Mouse (Mus musculus) megakaryocyte, embryonic 14.5 days (primary cell): Measurements from ENCODE around the gene Fadd.

Experiments
- FLI1 ChIP-seq: IDR thresholded peaks from 2 replicates; pipeline ENCODE4 v1.6.1; 2012; ENCODE audit warnings: low read length, inconsistent platforms, mixed read lengths
- GATA1 ChIP-seq: IDR thresholded peaks from 3 replicates; pipeline ENCODE4 v1.6.1; 2012; ENCODE audit warnings: mixed read lengths, low read length, inconsistent platforms, borderline replicate concordance

GRCm38 (mm10) chr7:144563456-144564155, 18.7 kb downstream of the Fadd start:
- no peak for TF ChIP-seq GATA1
- no peak for TF ChIP-seq FLI1
